Mouse (Mus musculus): ENCODE measurements around the gene Cx3cr1. TPM values are rescaled to one million over a fixed set of nuclear protein-coding genes. Genes with fewer than 3 reads are reported as not detected.
A peak's percentile ranks its signal among the peaks of the same experiment; 100 is the strongest.

Cx3cr1 gene
- polyA plus RNA-seq, 1 experiment from 2014 or later: 7.5 TPM

DNA sequence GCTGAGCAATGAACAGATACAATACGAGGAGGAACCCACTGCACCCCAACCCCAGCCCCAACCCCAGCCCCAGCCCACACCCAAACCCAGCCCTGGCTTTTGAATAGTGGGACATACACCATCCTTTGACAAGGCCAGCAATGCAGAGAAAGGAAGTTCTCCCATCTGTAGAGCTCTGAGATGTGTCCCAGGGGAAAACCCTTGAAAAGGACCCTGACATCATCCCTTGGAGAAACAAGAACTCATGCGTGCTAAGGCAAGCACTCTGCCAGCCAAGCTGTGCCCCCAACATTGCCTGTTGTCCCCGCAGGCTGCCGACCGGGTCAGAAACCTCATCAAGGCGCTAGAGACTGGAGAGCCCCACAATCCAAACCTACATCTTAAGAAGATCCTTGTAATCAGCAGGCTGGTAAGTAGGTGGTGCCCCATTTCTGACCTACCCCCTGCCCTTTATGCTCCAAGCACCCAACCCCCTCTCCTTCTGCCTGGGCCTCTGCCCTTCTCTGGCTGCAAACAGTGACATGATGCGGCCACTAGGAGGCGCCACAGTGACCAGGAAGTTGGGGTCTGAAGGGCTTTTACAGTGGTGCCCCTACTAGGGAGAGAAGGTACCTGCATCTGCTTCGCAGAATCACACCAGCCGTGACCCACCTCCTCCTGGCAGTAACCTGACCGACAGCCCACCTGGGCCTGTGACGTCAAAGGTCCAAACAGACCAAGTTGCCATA, 124.3 kb downstream of the Cx3cr1 start:
- H3K4me1 ChIP-seq (ENCODE audit: control insufficient read depth in 2 of 2, insufficient read depth in 2 of 2, low read length in 2 of 2): peaks cover 0 to 2% of the 10 kb centered on the region in 2 experiments; a peak in 1 of 4 replicates
- H3K9ac ChIP-seq (ENCODE audit: low read length): no peak overlapping the region
- no peak overlapping the region for H3K27ac ChIP-seq (replicated peaks in 1 of 2; ENCODE audit: control insufficient read depth in 1 of 2, insufficient read depth in 1 of 2, low read depth in 2 of 2, low read length in 2 of 2)
- no peaks in the 10 kb centered on the region for H3K27me3 ChIP-seq (ENCODE audit: control insufficient read depth, insufficient read depth, low read length)
- H3K4me3 ChIP-seq (ENCODE audit: control insufficient read depth in 1 of 2, insufficient read depth in 1 of 2, low read depth in 1 of 2, low read length in 2 of 2): no peak overlapping the region
- WGBS: 66% methylated on average over 12 of the region's 12 CpGs
- no peaks in the 10 kb centered on the region for H3K36me3 ChIP-seq (ENCODE audit: control insufficient read depth, insufficient read depth, low read length)
- ATAC-seq (ENCODE audit: insufficient number of reproducible peaks, insufficient read depth, low FRiP score, low read depth): no peak
- H3K4me2 ChIP-seq (ENCODE audit: low read length): no peak overlapping the region
- no peaks in the 10 kb centered on the region for H3K9me3 ChIP-seq (ENCODE audit: control insufficient read depth, low read length)

DNA sequence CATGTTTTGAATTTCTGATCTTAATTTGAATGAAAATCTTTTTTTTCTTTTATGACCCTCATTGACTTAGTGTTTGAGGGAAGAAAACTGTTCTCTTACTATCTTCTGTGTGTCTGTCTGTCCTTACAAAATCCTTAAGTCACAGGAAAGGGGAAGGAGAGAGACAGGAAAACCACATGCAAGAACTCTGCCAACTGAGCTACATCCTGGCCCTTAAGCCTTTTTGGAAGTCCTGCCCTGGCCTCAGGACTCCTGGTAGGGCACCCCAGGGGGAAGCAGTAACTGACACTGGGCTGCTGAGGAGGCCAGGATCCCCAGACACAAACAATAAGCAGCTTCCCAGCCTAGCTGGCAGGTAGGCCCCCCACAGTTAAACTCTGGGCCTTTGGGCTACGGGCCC, 126.4 kb downstream of the Cx3cr1 start:
- no peak for ATAC-seq (ENCODE audit: insufficient number of reproducible peaks, insufficient read depth, low FRiP score, low read depth)
- no peak overlapping the region for H3K4me3 ChIP-seq (ENCODE audit: control insufficient read depth in 1 of 2, insufficient read depth in 1 of 2, low read depth in 1 of 2, low read length in 2 of 2)
- H3K9me3 ChIP-seq (ENCODE audit: control insufficient read depth, low read length): no peaks in the 10 kb centered on the region
- peaks cover 0 to 2% of the 10 kb centered on the region in 2 experiments; a peak in 1 of 4 replicates for H3K4me1 ChIP-seq (ENCODE audit: control insufficient read depth in 2 of 2, insufficient read depth in 2 of 2, low read length in 2 of 2)
- H3K4me2 ChIP-seq (ENCODE audit: low read length): no peak overlapping the region
- H3K36me3 ChIP-seq (ENCODE audit: control insufficient read depth, insufficient read depth, low read length): no peaks in the 10 kb centered on the region
- 77% methylated on average over 1 of the region's 1 CpGs for WGBS
- H3K9ac ChIP-seq (ENCODE audit: low read length): no peak overlapping the region
- H3K27ac ChIP-seq (replicated peaks in 1 of 2; ENCODE audit: control insufficient read depth in 1 of 2, insufficient read depth in 1 of 2, low read depth in 2 of 2, low read length in 2 of 2): no peak overlapping the region
- H3K27me3 ChIP-seq (ENCODE audit: control insufficient read depth, insufficient read depth, low read length): no peaks in the 10 kb centered on the region

DNA sequence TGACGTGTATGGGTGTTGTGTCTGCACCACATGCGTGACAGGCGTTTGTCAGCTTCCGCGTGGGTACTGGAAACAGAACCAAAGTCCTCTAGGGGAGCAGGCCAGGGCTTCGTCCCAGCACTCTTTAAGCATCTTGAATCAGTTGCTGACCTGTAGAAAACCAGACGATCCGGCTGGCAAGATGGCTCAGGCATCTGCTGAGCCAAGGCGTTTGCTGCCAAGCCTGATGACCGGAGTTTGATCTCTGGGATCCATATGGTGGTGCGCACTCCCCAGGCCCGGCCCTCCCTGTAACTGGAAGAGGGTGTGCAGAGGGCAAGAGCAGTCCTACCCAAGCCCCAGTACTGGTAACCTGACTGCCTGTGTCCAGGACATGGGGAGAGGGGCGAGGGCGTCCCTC, 127.8 kb downstream of the Cx3cr1 start:
- Histone ChIP-seq H3K27me3 (ENCODE audit: control insufficient read depth, insufficient read depth, low read length) (no peaks in the 10 kb centered on the region), H3K4me1 (ENCODE audit: control insufficient read depth in 2 of 2, insufficient read depth in 2 of 2, low read length in 2 of 2) (peaks cover 3 to 4% of the 10 kb centered on the region in 2 experiments; a peak in 2 of 4 replicates), H3K4me2 (ENCODE audit: low read length) (no peak overlapping the region), H3K4me3 (ENCODE audit: control insufficient read depth in 1 of 2, insufficient read depth in 1 of 2, low read depth in 1 of 2, low read length in 2 of 2) (no peak overlapping the region), H3K9ac (ENCODE audit: low read length) (no peak overlapping the region), H3K36me3 (ENCODE audit: control insufficient read depth, insufficient read depth, low read length) (no peaks in the 10 kb centered on the region), H3K27ac (replicated peaks in 1 of 2; ENCODE audit: control insufficient read depth in 1 of 2, insufficient read depth in 1 of 2, low read depth in 2 of 2, low read length in 2 of 2) (no peak overlapping the region), H3K9me3 (ENCODE audit: control insufficient read depth, low read length) (no peaks in the 10 kb centered on the region)
- ATAC-seq (ENCODE audit: insufficient number of reproducible peaks, insufficient read depth, low FRiP score, low read depth): no peak
- 88% methylated on average over 14 of the region's 14 CpGs for WGBS

DNA sequence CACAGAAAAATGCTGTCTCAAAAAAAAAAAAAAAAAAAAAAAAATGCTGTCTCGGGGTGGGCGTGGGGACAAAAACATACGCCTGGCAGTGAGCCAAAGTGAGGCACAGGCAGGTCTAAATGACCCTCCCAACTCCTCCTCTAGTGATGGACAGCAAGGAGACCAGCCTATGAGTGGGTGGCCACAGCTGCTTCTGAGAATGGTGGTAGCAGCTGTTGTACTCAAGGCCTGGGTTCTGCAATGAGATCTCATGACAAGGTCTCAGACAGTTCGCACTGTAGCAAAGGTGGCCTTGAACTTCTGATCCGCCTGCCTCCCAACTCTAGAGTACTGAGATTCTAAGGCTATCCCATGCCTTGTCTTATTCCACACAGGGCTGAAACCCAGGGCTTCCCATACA, 128.3 kb downstream of the Cx3cr1 start:
- peaks cover 5 to 9% of the 10 kb centered on the region in 2 experiments for H3K4me1 ChIP-seq (ENCODE audit: control insufficient read depth in 2 of 2, insufficient read depth in 2 of 2, low read length in 2 of 2)
- no peak overlapping the region for H3K9ac ChIP-seq (ENCODE audit: low read length)
- H3K4me3 ChIP-seq (ENCODE audit: control insufficient read depth in 1 of 2, insufficient read depth in 1 of 2, low read depth in 1 of 2, low read length in 2 of 2): no peak overlapping the region
- no peak overlapping the region for H3K27ac ChIP-seq (replicated peaks in 1 of 2; ENCODE audit: control insufficient read depth in 1 of 2, insufficient read depth in 1 of 2, low read depth in 2 of 2, low read length in 2 of 2)
- H3K27me3 ChIP-seq (ENCODE audit: control insufficient read depth, insufficient read depth, low read length): no peaks in the 10 kb centered on the region
- no peak overlapping the region for H3K4me2 ChIP-seq (ENCODE audit: low read length)
- no peaks in the 10 kb centered on the region for H3K9me3 ChIP-seq (ENCODE audit: control insufficient read depth, low read length)
- 71% methylated on average over 5 of the region's 5 CpGs for WGBS
- ATAC-seq (ENCODE audit: insufficient number of reproducible peaks, insufficient read depth, low FRiP score, low read depth): no peak
- H3K36me3 ChIP-seq (ENCODE audit: control insufficient read depth, insufficient read depth, low read length): no peaks in the 10 kb centered on the region

DNA sequence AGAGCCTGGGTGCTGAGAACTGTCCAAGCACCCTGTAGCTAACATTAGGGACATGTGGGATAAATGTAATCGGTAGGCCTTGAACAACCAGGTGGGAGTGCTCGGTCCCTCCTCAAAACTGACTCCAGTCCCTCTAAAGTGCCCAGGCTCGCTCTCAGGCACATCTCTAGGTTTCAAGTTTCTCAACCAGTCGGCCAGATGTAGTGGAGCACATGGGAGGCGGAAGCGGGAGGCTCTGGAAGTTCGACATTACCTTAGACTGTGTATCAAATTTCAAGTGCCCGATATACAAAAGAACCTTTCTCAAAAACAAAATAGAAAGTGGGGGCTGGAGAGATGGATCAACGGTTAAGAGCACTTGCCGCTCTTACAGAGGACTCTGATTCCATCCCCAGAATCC, 130.0 kb downstream of the Cx3cr1 start:
- no peak for ATAC-seq (ENCODE audit: insufficient number of reproducible peaks, insufficient read depth, low FRiP score, low read depth)
- no peak overlapping the region for H3K27ac ChIP-seq (replicated peaks in 1 of 2; ENCODE audit: control insufficient read depth in 1 of 2, insufficient read depth in 1 of 2, low read depth in 2 of 2, low read length in 2 of 2)
- no peak overlapping the region for H3K4me3 ChIP-seq (ENCODE audit: control insufficient read depth in 1 of 2, insufficient read depth in 1 of 2, low read depth in 1 of 2, low read length in 2 of 2)
- peaks cover 8 to 11% of the 10 kb centered on the region in 2 experiments for H3K4me1 ChIP-seq (ENCODE audit: control insufficient read depth in 2 of 2, insufficient read depth in 2 of 2, low read length in 2 of 2)
- H3K9ac ChIP-seq (ENCODE audit: low read length): no peak overlapping the region
- 79% methylated on average over 10 of the region's 10 CpGs for WGBS
- no peak overlapping the region for H3K4me2 ChIP-seq (ENCODE audit: low read length)
- H3K9me3 ChIP-seq (ENCODE audit: control insufficient read depth, low read length): no peaks in the 10 kb centered on the region
- H3K36me3 ChIP-seq (ENCODE audit: control insufficient read depth, insufficient read depth, low read length): no peaks in the 10 kb centered on the region
- H3K27me3 ChIP-seq (ENCODE audit: control insufficient read depth, insufficient read depth, low read length): no peaks in the 10 kb centered on the region

DNA sequence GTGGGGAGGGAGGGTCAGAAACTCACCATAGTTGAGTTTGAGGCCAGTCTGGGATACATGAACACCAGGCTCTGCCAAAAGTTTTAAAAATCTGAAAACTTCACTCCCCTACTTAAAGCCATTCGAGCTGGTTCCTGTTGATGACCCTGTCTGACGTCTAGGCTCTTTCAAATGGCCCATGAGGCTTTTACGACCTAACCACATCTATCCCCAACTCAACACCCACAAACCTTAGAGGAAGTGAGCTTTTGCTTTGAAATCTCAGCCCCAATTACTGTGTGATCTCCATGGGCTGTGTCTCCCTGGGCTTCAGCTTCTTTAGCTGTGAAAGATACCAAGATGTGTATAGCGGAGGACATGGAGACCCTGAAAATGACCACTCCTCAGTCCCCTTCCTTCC, 131.2 kb downstream of the Cx3cr1 start:
- Histone ChIP-seq H3K36me3 (ENCODE audit: control insufficient read depth, insufficient read depth, low read length) (no peaks in the 10 kb centered on the region), H3K9me3 (ENCODE audit: control insufficient read depth, low read length) (no peaks in the 10 kb centered on the region), H3K27ac (replicated peaks in 1 of 2; ENCODE audit: control insufficient read depth in 1 of 2, insufficient read depth in 1 of 2, low read depth in 2 of 2, low read length in 2 of 2) (no peak overlapping the region), H3K4me1 (ENCODE audit: control insufficient read depth in 2 of 2, insufficient read depth in 2 of 2, low read length in 2 of 2) (peaks cover 8 to 11% of the 10 kb centered on the region in 2 experiments), H3K9ac (ENCODE audit: low read length) (no peak overlapping the region), H3K4me2 (ENCODE audit: low read length) (no peak overlapping the region), H3K27me3 (ENCODE audit: control insufficient read depth, insufficient read depth, low read length) (no peaks in the 10 kb centered on the region), H3K4me3 (ENCODE audit: control insufficient read depth in 1 of 2, insufficient read depth in 1 of 2, low read depth in 1 of 2, low read length in 2 of 2) (no peak overlapping the region)
- no peak for ATAC-seq (ENCODE audit: insufficient number of reproducible peaks, insufficient read depth, low FRiP score, low read depth)
- WGBS: 79% methylated on average over 4 of the region's 4 CpGs

DNA sequence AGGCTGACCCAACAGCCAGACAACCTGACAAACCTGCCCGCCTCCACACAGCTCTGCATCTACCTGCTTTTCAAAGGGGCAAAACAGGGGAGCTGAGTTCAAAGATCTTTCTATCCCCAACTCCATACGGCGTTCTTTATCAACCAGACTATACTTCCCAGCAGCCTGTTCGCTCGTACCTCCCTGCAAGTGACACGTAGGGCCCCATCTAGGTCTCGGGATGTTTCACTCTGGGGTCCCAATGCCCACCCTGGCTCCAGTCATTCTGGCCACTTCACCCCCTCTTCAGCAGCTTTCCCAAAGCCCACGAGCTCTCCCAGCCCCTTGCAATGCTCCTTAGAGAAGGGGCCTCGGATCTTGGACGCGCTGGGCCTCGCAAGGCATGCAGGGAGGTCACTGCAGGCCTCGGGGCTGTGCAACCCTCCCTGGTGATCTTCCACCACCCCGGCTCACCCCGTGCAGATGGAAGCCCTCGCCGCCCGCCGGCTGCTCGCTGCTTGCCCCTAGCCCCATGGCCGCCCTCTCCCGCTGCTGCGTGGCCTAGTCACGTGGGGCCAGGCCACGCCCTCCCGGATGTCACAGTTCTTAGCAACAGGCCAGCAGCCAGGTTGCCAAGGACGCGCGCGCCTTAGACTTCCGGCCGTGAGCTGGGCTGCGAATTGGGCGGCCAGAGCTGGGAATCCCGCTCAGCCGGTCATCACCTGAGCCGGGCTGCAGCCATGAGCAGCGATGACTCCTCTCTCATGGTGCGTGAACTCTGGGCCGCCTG, 132.5 kb downstream of the Cx3cr1 start, which contains the start of the genes Gorasp1 and Ttc21a:
Gene Gorasp1 (minus strand): TSS at position 561 of the 769 bp plus-strand sequence.
Gene Ttc21a (plus strand): TSS at position 602 of the 769 bp plus-strand sequence.
- Histone ChIP-seq H3K9ac (ENCODE audit: low read length) (peak within 1 kb of the TSS; percentile 88), H3K27ac (replicated peaks in 1 of 2; ENCODE audit: control insufficient read depth in 1 of 2, insufficient read depth in 1 of 2, low read depth in 2 of 2, low read length in 2 of 2) (peak within 1 kb of the TSS; percentile 66 to 74), H3K4me2 (ENCODE audit: low read length) (peak within 1 kb of the TSS; percentile 91), H3K4me3 (ENCODE audit: control insufficient read depth in 1 of 2, insufficient read depth in 1 of 2, low read depth in 1 of 2, low read length in 2 of 2) (peak within 1 kb of the TSS; percentile 75 to 79), H3K4me1 (ENCODE audit: control insufficient read depth in 2 of 2, insufficient read depth in 2 of 2, low read length in 2 of 2) (peaks cover 8 to 11% of the 10 kb centered on the region in 2 experiments), H3K27me3 (ENCODE audit: control insufficient read depth, insufficient read depth, low read length) (no peaks in the 10 kb centered on the region), H3K36me3 (ENCODE audit: control insufficient read depth, insufficient read depth, low read length) (peaks cover 4% of the 10 kb centered on the region; the same call in 1 of the 2 replicates), H3K9me3 (ENCODE audit: control insufficient read depth, low read length) (no peaks in the 10 kb centered on the region)
- WGBS: 2% methylated on average over 40 of the region's 40 CpGs
- ATAC-seq (ENCODE audit: insufficient number of reproducible peaks, insufficient read depth, low FRiP score, low read depth): peak; percentile 92
